Mouse (Mus musculus) thymus, postnatal 0 days (tissue): ENCODE measurements at regions not wholly inside any gene's neighbourhood (a gene's known extent, or its start where the extent isn't known, plus 50 kb on each side); places are given as distances from the start of the nearest gene placed in this dataset.

Experiments
- DNase-seq: peaks from one replicate; pipeline ENCODE4 v3.0.0-alpha.2; 2015; ENCODE audit warnings: low spot score

DNA sequence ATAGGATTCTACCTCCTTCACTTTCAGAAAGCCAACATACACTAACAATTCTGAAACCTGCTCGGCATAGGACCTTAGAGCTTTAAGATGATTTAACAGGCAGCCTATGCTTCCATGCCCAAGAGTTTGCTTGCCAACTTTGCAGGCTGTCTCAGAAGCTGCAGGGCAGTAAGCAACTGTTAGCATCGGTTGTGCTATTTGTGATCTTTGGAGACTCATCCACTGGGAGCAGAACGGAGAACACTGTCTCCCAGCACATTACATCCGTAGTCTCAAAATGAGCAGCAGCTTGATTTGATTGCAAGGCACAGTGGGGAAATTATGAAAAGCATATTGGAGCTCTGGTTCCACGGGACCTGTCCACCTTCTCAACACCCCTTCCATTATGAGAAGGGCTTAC lies 108.5 kb upstream of the Pter start:
- DNase-seq = no peak

DNA sequence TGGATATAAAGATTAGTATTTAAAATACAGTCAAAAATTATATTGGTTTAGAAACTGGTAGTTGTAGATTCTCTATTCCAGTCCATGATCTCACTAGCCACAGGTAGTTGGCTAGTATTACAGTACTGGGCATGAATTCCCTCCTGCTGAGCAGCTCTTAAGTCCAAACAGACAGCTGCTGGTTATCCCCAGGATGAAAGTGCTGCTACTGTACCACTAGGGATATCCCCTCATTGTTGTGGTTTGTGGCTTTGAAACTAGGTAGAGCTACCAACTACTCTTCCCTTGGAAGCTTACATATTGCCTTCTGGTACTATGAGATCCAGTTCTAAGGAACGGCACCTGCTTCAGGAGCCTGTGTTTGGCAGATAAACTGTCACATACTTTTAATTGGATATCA lies 97.9 kb upstream of the Pter start:
- no peak for DNase-seq

DNA sequence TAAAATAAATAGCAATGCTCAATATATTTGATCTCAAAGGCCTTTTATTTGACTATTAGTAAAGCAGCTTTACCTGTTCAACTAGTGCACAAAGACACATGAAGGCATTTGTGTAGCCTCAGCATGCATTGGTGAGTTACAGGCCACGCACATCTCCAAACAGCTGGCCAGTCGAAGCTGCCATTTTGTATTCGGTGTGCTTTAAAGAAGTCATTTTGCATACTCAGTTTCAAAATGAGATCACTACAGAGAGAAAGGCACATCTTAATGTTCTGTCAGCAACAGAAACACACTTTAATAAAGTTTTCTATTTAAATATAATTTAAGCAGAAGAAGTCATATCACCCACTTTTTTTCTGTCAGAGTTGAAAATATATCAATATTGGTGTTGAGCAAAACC lies 90.3 kb upstream of the Pter start:
- no peak for DNase-seq

DNA sequence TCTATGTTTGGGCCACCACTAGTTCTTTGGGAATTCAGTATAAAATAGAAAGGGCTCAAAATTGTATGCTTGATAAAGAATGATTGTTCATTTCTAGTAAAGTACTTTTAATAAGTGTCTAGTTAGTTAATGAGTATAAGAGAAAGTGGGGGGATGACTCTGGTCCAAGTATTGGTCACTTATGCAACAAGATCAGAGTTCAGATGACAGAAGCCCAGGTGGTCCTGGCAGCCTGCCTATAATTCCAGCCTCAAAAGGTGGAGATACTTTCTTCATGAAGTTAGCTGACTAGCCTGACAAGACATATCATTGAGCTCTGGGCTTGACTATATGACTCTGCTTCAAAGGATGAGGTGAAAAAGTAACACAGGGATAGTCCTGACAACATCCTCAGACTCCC lies 57.3 kb upstream of the Pter start:
- no peak for DNase-seq

GRCm38 (mm10) chr2:12868772-12869171 lies 55.1 kb upstream of the Pter start:
- no peak for DNase-seq
